Mouse (Mus musculus) brain, adult 2 months (tissue): ENCODE data around the gene Rnf34.

Experiments
- DNase-seq: peaks from one replicate; pipeline ENCODE4 v3.0.0; 2011; ENCODE audit warnings: low read depth, low spot score

The Rnf34 gene

DNA sequence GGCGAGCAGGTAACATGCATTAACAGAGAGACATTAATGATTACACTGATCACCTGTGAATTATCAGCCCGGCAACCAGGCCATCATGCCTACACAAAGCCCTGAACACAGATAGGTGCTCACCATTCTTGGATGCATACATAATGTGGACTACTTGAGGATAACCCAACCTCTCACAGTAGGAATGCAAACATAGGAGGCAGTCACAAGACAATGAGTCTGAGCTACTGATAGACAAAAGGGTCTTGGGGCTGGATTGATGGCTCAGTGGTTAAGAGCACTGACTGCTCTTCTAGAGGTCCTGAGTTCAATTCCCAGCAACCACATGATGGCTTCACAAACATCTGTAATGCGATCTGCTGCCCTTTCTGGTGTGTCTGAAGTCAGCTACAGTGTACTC is 22.8 kb downstream of the Rnf34 start:
- DNase-seq, result no peak

DNA sequence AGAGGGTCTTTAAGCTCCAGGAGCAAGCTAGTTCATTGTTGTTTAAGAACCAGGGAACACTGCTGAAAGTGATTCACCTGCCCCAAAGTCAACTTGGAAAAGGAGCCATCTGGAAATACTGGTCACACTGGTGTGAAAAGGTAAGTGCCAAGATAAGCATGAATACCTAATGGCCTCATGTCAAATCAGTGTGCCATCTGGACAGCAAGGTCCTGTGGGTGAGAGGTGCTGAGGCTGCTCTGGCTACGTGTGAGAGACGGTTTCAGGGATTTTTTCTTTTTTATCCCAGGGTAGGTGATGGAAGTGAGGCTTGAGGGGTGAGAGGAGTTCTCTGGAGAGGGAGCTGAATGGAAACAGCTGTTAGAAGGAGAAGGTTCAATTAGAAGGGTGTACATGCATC is 23.7 kb downstream of the Rnf34 start:
- peak; percentile 93 for DNase-seq

DNA sequence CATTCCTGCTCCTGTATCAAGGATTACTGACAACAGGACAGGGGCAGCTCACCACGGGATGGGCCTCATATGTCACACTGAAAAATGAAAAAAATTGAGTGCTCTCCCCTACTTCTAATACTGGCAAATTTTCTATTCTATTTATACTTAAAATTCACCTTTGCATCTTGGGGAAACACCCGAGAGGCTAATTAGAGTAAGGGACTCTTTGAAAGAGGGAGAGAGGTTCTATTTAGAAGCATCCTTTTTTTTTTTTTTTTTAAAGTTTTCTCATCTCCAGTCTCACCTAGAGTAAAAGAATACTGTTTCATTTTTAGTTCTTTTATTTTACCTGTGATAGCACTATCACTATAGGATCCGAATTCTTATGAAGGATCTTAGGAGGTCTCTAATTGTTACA is 24.5 kb downstream of the Rnf34 start:
- DNase-seq, result no peak

DNA sequence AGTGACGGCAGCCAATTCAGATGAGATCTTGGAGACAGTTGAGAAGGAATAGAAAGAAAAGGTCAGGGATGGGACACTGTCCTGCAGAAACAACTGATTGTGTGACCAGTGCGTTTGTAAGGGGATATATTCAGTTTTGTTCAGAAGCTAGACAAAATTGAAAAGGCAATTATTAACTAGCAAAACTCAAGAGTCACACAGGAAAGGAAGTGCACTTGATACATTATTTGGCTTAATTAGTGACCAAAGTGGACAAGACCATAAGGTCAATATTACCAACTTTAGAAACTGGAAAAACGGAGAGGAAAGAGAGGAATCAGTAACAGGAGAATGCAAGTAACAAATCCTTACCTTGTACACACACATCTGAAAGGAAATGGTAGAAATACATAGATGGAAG is 26.8 kb downstream of the Rnf34 start:
- no peak for DNase-seq

DNA sequence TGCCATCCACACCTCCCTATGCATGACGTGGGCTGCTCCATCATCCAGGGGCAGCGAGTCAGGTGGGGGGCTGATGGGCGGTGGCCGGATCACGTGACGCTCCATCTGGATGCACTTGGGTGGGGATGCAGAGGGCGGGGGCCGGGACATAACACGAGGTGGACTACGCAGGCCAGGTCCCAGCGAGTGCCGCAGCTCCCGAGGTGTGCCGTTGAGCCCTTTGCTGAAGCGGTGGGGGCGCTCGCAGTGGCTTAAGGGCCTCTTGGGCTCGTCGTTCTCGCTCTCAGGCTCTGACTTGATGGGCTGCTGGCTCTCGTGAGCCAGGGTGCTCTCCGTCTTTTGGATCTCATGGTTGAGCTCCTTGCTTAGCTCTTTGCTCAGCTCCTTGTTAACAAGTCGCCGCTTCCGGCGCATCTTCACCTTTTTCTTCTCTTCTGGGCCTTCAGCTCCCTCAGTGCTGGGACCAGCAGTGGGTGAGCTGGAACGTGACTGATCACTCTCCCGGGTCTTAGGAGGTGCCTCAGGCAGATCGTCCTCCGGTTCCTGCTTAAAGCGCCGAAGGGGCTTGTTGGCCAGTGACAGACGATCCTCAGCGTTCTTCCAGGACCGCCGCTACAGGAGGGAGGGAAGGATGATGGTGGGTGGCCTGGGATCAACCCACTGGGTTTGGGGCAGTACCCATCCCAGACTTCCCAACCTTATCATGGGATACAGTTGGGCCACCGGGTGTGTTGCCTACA is 30.6 kb downstream of the Rnf34 start:
- no peak for DNase-seq

DNA sequence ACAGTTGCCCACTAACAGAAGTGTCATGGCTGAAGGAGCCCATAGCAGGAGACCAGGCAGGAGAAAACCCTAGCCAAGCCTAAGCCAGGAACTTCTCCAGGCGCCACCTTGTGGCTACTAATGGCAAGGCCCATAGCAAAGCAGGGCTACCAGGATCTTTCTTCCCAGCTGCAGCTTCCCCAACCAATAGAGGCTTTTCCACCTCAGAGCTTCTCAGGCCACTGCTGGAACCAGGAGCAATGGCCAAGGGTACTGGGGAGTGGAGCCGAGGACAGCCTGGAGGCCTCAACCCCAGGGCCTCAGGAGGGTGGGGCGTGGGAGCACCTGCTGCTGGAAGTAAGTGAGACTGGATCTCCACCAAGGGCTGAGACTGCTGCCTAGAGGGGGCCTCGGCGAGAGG is 31.5 kb downstream of the Rnf34 start:
- DNase-seq, result peak; percentile 80

DNA sequence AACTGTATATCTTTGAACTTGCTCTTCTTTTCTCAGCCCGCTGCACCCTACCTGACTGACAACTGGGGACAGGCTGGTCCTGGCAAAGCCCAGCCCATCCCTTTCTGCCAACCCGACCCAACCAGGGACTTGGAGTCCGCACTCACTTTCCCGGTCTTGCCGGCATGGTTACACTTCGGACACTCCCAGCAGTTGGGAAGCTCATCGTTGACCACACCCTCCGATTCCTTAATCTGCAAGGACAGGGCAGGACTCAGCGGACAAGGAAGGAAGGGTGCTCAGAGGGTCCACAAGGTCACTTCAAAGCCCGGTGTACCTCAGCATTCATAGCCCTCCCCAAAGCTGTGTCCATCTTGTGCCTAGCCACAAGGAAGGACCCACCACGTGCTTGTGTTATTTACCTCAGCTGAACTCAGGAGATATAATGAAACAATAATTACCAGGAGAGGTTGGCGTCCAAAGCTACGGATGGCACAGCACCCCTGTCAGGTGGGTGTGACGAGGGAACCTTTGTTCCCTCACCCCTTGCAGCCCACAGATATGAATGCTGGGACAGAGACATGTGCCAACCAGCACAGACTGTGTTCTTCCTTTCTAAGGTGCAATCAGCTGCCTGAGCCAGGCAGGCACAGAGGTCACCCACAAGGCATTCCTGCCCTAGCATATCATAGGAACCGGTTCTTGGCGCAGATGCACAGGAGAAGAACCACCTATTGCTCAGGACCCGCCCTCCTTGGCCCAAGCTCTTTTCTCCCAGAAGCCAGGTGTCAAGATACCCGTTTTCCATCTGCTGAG is 32.6 kb downstream of the Rnf34 start:
- peak; percentile 71 for DNase-seq

DNA sequence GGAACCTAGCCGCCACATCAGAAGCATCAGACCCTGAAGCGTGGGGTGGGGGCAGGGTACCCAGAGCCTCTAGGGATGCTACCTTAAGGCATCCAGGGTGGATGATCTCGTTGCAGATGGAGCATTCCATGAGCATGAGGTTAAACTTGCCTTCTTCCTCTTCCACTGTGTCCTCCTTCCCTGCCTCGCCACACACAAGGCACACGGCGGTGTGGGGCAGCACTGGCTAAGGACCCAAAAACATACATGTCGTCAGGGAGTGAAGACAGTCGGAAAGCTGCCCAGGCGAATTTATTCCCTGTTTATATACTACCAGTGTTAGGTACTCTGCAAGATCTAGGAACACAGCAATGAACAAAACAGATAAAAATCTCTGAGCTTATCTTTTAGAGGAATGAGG is 33.4 kb downstream of the Rnf34 start:
- DNase-seq, result no peak

DNA sequence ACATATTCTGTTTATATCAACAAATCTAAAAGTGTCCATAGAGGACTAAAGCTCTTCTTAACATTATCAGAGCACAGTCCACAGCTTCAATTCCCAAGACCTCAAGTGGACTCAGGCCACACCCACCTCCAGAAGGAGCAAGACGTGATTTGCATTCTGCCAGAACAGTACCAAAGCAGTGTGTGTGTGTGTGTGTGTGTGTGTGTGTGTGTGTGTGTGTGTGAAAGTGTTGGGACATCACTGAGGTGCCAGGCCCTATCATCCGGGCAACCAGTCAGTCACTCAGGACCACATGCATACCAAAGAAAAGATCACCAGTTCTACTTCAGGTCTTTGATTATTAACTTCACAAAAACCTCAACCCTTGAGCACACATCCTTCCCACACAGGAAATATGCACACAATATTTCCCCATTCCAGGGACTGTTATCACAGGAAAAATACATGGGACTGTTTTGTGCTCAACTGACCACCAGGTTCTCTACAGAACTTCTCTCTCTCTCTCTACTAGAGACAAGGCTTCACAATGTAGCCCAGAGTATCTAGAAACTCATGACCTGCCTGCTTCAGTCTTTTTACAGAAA is 33.9 kb downstream of the Rnf34 start:
- DNase-seq, result no peak

DNA sequence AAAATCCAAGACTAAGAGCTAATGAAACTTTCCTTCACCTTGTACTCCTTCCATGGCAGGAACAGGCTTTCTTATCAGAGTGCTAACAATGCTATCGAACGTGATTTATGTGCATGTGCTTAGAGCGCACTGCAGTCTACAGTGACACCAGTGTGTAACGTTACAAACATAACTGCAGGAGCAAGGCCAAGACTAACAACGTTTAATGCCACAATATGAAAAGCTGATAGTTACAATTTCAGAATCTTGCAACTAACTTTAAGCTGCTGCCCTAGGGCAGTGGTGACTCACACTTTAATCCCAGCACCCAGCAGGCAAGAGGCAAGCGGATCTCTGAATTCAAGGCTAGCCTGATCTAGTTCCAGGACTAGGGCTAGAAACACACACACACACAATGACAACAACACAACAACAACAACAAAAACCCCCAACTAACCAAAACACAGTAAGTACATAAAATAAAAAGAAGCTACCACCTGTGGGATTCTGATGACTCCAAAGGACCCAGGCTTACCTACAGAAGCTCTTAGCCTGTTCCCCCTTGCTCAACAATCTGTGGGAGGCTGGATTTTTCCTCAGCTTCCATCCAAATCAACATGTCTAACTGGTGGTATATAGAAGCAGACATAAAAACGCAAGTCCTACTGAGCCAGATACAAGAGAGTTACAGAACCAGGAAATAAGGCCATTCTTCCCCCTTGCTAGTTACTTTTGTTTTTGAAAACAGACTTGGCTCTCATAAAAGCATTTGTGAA is 34.9 kb downstream of the Rnf34 start:
- no peak for DNase-seq

DNA sequence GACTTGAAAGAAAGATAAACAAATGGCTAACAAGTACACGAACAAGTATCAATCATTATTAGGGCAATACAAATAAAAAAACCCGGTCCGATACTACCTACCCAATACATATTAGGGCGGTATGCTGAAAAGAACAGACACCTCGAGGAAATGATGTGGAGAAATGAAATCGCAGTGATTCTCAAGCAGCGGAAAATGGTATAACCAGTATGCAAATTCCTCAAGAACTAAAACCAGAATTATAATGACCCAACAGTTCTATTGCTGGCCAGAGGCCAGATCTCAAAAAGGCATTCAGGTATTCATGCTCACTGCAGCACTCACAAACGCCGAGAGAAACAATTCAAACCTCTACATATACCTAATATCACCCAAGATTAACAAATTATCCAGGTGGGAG is 37.2 kb downstream of the Rnf34 start:
- DNase-seq, result no peak

DNA sequence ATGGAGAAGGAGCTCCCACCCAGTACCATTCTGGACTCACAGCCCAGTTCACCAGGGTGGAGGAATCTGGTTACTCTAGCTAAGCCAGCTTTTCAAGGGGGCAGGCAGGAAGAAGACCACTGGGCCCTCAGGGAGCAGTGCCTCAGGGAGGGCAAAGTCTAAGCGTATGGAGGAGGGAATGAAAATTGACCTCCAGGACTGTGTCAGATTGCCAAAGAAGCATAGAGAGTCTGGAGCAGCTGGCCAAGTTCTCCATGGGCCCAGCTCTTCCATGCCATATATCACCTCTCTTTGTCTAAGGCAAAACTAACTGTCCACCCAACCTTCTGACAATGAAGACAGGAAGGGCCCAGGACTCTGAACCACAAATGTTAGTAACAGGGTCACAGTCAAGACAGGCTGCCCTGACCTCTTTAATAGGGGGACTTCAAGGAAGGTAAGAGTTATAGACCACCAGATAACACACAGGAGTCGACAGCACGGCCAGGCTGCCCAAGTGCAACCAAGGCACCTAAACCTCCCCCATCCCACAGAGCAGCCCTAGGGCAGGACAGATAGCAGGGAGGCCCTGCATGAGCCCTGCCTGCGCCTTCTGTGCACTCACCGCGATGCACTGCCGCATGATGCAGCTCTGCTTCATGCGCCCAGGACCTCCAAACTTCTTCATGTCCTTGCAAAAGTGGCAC is 38.2 kb downstream of the Rnf34 start:
- DNase-seq, result no peak

DNA sequence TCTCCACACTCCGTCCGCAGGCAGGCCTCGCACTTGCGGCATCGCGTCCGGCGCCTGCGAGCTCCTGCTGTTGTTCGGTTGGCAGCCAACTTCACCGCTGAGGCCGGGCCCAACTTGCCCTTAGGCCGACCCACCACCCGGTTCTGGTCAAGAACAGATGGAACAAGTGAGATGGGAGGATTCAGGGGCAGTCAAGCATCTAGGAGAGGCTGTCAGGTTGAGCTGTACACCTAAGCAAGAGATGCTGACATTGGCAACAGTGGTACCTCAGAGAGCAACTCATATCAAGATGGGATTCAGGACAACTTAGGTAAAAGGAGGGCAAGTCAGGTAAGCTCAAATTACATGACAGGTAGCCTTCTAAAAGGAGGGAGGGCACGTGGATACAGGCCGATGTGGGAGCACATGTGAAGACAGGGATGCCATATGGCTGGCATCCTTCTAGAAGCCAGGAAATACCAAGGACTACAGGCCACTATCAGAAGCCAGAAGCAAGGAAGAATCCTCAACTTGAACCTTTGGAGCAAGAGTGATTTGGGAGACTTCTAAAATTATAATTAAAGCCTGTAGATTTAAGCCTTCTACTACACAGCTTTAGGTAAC is 38.9 kb downstream of the Rnf34 start:
- DNase-seq, result peak; percentile 66

DNA sequence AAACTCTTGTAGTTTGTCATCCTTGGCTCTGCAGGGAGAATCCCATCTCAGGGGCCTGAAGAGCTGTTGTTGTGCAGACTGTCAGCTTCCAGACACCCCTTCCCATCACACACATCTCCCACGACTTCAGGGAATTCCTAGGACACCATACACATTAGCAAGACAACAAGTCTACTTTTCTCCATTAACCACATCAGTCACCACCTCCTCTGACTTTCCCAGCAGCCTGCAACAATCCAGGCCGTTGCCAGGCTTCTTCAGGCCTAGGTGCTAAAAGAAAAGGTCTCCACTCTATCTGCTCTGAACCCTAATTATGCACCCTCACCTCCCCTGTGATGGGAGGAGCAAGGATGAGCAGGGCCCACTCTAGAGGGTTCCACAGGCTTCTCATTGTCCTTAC is 40.5 kb downstream of the Rnf34 start:
- no peak for DNase-seq

DNA sequence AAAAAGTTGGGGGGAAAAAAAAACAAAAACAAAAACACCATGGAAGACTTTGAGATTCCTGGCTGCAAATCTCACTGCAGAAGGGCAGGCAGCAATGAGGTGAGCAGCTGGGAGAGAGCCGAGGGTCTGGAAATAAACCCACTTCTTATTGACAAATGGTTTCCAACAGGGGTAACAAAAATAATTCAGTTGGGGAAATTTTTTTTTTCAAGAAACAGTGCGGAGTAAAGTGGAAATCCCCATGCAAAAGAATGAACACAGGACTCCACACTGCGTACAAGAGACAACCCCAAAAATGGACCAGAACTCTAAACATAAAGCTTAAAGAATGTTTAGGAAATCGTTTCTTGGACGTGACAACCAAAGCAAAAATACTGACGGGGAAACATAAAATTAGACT is 43.4 kb downstream of the Rnf34 start:
- no peak for DNase-seq

DNA sequence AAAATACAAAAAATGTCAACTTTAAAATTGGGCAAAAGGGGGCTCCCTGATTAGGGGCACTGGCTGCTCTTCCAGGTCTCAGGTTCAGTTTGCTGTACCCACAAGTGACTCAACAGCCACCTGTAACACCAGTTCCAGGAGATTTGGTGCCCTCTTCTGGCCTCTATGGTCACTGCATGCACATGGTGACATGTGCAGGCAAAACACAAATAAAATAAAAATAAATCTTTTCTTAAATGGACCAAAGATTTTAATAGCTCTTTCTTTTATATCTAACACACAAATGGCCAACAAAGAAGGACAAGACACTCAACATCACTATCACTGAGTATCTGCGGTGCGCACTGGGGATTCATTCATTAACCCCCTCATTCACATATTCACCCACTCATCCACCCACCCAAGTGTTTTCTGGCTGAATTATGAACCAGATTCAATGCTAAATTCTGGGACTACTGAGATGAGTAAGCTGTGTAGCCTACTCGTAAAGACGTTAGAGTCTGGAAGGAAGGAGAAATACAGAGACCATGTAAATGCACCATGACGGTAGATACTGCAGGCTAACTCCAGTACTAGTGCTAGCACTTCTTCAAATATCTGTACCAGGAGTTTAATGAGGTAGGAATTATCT is 44.3 kb downstream of the Rnf34 start:
- DNase-seq, result peak; percentile 79

DNA sequence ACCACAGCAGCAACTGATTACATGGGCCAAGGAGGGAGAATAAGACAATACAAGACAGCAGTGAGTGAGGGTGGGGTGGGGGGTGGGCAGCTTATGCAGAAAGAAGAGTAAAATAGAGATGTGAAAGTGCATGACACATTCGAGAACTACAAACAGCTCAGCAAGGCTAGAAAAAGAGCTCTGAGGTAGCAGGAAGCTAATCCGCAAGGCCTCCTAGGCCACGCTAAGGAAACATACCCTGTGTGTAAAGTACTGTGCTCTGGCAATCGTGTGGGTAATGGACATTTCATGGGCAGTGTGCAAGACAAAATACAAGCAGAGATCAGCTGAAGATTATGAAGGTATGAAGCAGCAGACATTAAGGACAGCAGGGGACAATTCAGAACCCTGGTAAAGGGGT is 45.0 kb downstream of the Rnf34 start:
- no peak for DNase-seq

DNA sequence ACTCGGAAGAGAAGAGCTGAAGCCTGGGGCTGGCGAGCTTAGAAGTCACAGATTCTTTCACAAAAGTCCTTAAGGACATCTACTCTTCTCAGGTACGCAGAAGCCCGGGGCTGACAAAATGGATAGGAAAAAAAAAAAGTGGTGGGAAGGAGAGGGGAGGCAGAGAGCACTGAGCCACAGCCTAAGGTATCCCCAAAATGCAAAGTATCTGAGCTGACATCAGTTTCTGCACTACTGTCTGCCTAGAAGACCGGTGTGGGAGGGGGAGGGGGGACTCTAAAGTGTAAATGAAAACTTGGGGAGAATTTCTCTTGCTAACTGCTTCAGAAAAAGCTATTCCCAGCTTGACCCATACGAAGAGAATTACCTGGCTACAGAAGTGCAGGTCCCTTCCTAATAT is 48.3 kb downstream of the Rnf34 start:
- DNase-seq, result no peak

DNA sequence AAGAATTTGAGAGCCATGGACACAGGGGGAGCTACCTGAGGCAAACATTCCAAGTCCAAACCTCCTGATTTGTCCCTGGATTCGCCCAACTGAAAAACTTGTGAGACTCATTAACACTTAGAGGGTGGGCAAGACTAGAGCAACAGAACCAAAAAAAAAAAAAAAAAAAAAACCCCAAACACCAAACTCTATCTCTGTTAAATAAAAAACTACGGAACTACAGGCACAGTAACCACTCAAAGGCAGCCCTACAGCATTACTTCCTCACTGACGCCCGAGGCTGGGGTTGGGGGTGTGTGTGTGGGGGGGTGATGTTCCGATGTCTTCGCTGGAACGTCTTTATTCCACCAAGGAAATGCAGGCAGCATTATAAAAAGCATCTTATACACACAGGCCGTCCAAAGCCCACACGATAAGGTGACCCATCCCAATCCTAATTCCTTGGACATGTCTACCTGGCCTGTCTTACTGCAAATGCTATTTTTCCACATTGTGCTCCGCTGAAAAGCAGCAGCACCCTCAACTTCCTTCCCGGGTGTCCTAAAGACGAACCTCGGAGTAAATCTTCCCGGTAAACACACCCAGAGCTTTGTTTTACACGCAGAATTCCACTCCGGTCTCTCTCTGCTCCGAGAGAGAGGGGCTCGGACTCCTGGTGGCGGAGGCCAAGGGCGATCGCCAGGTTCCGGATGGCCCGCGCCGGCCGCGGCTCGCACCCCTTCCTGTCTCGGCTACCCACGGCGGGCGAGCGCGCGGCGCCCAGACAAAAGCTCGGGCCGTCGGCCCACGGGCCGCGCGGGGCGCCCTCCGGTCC is 49.3 kb downstream of the Rnf34 start:
- DNase-seq, result no peak
